Mouse (Mus musculus): ENCODE measurements at regions not wholly inside any gene's neighbourhood (a gene's known extent, or its start where the extent isn't known, plus 50 kb on each side); places are given as distances from the start of the nearest gene placed in this dataset.

- Histone ChIP-seq H3K9me3 (no peaks in the 10 kb centered on the region), H3K4me2 (no peak overlapping the region), H3K27ac (no peak overlapping the region), H3K9ac (no peak overlapping the region), H3K27me3 (replicated peaks) (no peaks in the 10 kb centered on the region), H3K4me3 (no peak overlapping the region), H3K36me3 (replicated peaks) (no peaks in the 10 kb centered on the region), H3K4me1 (no peaks in the 10 kb centered on the region)
- WGBS = 86% methylated on average over 2 of the region's 2 CpGs
- no peak for ATAC-seq (replicated peaks)
These were observed 410.2 kb upstream of the Ctnnd2 start for GRCm38 (mm10) chr15:29762191-29762590.

DNA sequence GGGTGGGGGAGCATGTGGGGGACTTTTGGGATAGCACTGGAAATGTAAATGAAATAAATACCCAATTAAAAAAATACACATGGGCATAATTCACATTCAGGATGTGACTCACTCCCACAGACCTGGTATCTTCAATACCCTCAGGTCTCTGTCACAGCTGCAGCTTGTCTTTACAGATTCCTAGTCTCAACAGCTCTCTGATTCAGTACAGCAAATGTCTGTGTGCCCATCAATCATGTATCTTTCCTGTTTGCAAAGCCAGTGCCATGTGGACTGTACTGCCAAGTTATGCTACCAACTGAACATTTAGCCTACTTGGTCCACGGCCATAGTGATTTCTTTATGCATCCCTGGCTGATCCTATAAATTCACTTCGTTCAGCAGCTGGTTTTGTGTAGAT is 396.0 kb upstream of the Ctnnd2 start:
- WGBS = 84% methylated on average over 2 of the region's 2 CpGs

GRCm38 (mm10) chr15:29798596-29798995 is 373.8 kb upstream of the Ctnnd2 start:
- Histone ChIP-seq H3K36me3 (replicated peaks) (no peaks in the 10 kb centered on the region), H3K27me3 (replicated peaks) (no peaks in the 10 kb centered on the region), H3K9me3 (peaks cover 5% of the 10 kb centered on the region; the same call in 1 of the 2 replicates), H3K9ac (no peak overlapping the region), H3K4me1 (no peaks in the 10 kb centered on the region), H3K4me2 (no peak overlapping the region), H3K27ac (no peak overlapping the region), H3K4me3 (no peak overlapping the region)
- no peak for ATAC-seq (replicated peaks)
- WGBS = 95% methylated on average over 9 of the region's 9 CpGs

More for the DNA sequence above, 396.0 kb upstream of the Ctnnd2 start:
- Histone ChIP-seq H3K9ac (no peak overlapping the region), H3K4me2 (no peak overlapping the region), H3K9me3 (no peaks in the 10 kb centered on the region), H3K27ac (no peak overlapping the region), H3K36me3 (replicated peaks) (no peaks in the 10 kb centered on the region), H3K27me3 (replicated peaks) (no peaks in the 10 kb centered on the region), H3K4me1 (no peaks in the 10 kb centered on the region), H3K4me3 (no peak overlapping the region)
- ATAC-seq (replicated peaks) = no peak

DNA sequence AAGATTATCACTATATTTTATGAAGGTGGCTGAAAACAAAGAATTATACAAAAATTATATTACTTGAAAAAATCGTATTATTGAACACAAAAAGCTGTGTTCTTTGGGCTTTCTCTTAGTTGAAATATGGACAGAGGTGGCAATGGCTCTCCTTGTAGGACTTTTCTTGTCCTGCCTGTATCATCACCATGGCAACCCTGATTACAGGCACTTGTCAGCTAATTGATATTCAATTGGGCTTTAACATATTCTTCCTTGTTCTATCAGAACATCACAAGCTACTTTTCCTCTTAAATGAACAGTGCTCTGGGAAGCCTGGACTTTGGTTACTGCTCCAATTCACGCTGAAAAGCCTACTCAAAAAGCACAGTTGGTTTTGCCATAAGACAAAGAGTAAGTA is 349.1 kb upstream of the Ctnnd2 start:
- no peaks in the 10 kb centered on the region for H3K9me3 ChIP-seq
- H3K4me1 ChIP-seq = 0 out of 2 replicates have a peak, but pooled peaks cover 4% of the 10 kb centered on the region
- 67% methylated on average over 2 of the region's 2 CpGs for WGBS
- H3K9ac ChIP-seq = no peak overlapping the region
- no peak overlapping the region for H3K4me3 ChIP-seq
- no peak overlapping the region for H3K27ac ChIP-seq
- no peak overlapping the region for H3K4me2 ChIP-seq
- H3K36me3 ChIP-seq (replicated peaks) = no peaks in the 10 kb centered on the region
- no peak for ATAC-seq (replicated peaks)
- no peaks in the 10 kb centered on the region for H3K27me3 ChIP-seq (replicated peaks)

DNA sequence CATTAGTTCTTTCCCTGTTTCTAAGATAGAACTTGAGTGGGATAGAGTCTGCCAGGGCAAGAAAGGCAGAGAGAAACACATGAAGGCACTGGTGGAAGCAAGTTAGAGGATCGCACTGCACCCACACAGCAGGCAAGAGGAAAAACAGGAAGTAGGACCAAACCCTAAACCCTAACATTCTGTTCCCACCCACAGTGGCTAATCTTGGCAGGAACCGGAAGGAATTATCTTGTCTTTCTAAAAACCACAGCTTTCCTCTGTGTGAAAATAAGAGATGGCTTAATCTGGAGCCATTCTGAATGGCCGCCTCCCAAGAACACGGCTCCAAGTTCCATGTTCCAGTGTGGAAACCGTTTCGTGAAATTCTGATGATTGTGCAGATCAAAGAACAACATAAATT is 348.2 kb upstream of the Ctnnd2 start:
- H3K27me3 ChIP-seq (replicated peaks) = no peaks in the 10 kb centered on the region
- 0 out of 2 replicates have a peak, but pooled peaks cover 5% of the 10 kb centered on the region for H3K4me1 ChIP-seq
- H3K36me3 ChIP-seq (replicated peaks) = no peaks in the 10 kb centered on the region
- no peak overlapping the region for H3K4me2 ChIP-seq
- WGBS = 89% methylated on average over 6 of the region's 6 CpGs
- H3K27ac ChIP-seq = no peak overlapping the region
- H3K4me3 ChIP-seq = no peak overlapping the region
- H3K9ac ChIP-seq = no peak overlapping the region
- no peak for ATAC-seq (replicated peaks)
- H3K9me3 ChIP-seq = no peaks in the 10 kb centered on the region

DNA sequence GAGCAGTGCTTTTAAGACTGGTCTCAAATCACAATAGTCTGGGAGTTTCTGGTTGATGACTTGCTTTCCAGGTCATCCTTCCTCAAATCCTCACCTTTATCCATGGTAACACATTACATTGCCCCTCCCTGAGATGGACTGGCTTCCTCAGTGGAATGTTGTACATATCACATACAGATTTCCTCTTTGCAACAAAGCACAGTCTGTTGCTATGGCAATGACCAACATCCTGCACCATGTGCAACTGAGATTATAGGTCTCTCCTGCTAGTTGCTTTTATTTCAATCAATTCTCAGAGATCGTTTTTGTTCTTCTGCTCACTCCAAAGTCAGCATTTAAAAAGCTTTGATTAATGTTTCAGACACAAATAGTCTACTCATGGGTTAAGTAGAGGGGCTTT is 344.3 kb upstream of the Ctnnd2 start:
- H3K9me3 ChIP-seq = no peaks in the 10 kb centered on the region
- 36% methylated on average over 1 of the region's 1 CpGs for WGBS
- no peak overlapping the region for H3K9ac ChIP-seq
- no peak overlapping the region for H3K4me3 ChIP-seq
- H3K4me1 ChIP-seq = 0 out of 2 replicates have a peak, but pooled peaks cover 5% of the 10 kb centered on the region
- H3K36me3 ChIP-seq (replicated peaks) = no peaks in the 10 kb centered on the region
- H3K27ac ChIP-seq = no peak overlapping the region
- peak; percentile 90 for ATAC-seq (replicated peaks)
- H3K27me3 ChIP-seq (replicated peaks) = no peaks in the 10 kb centered on the region
- H3K4me2 ChIP-seq = no peak overlapping the region

- 82% methylated on average over 1 of the region's 1 CpGs for WGBS
- 0 out of 2 replicates have a peak, but pooled peaks have one; percentile 54 for ATAC-seq (replicated peaks)
These were observed 343.8 kb upstream of the Ctnnd2 start for GRCm38 (mm10) chr15:29828570-29828969.

More at GRCm38 (mm10) chr15:29828570-29828969, 343.8 kb upstream of the Ctnnd2 start:
- Histone ChIP-seq H3K27me3 (replicated peaks) (no peaks in the 10 kb centered on the region), H3K9ac (no peak overlapping the region), H3K4me2 (no peak overlapping the region), H3K27ac (no peak overlapping the region), H3K36me3 (replicated peaks) (no peaks in the 10 kb centered on the region), H3K4me3 (no peak overlapping the region), H3K9me3 (no peaks in the 10 kb centered on the region), H3K4me1 (0 out of 2 replicates have a peak, but pooled peaks cover 5% of the 10 kb centered on the region)
